Mouse (Mus musculus): Measurements from ENCODE around the gene Pik3c2g. TPM values are rescaled to one million over a fixed set of nuclear protein-coding genes. Genes with fewer than 3 reads are reported as not detected.

The Pik3c2g gene
- polyA plus RNA-seq, 1 experiment from 2014 or later = 1.8 TPM

- WGBS (ENCODE audit: insufficient replicate concordance) = 75% methylated on average over 21 of the region's 21 CpGs
- H3K27me3 ChIP-seq (replicated peaks) = no peaks in the 10 kb centered on the region
- no peak overlapping the region for H3K4me2 ChIP-seq
- H3K4me3 ChIP-seq = no peak overlapping the region
- no peaks in the 10 kb centered on the region for H3K4me1 ChIP-seq
- no peaks in the 10 kb centered on the region for H3K36me3 ChIP-seq
- no peak for ATAC-seq
- peaks cover 2% of the 10 kb centered on the region; the same call in 1 of the 2 replicates for H3K9me3 ChIP-seq (replicated peaks)
- no peak overlapping the region for H3K27ac ChIP-seq
- H3K9ac ChIP-seq = no peak overlapping the region
Observed at GRCm38 (mm10) chr6:139851705-139852603, 264.9 kb downstream of the Pik3c2g start.

- 83% methylated on average over 3 of the region's 3 CpGs for WGBS (ENCODE audit: insufficient replicate concordance)
- Histone ChIP-seq H3K9me3 (replicated peaks) (peaks cover 2% of the 10 kb centered on the region; the same call in 1 of the 2 replicates), H3K4me1 (no peaks in the 10 kb centered on the region), H3K36me3 (no peaks in the 10 kb centered on the region), H3K4me3 (no peak overlapping the region), H3K4me2 (no peak overlapping the region), H3K9ac (no peak overlapping the region), H3K27ac (no peak overlapping the region), H3K27me3 (replicated peaks) (no peaks in the 10 kb centered on the region)
- ATAC-seq = no peak
Observed at GRCm38 (mm10) chr6:139852836-139853235, 265.8 kb downstream of the Pik3c2g start.

GRCm38 (mm10) chr6:139860141-139860540 lies 273.1 kb downstream of the Pik3c2g start:
- WGBS (ENCODE audit: insufficient replicate concordance) = 74% methylated on average over 3 of the region's 3 CpGs
- Histone ChIP-seq H3K36me3 (no peaks in the 10 kb centered on the region), H3K9ac (no peak overlapping the region), H3K4me2 (no peak overlapping the region), H3K27me3 (replicated peaks) (no peaks in the 10 kb centered on the region), H3K4me1 (no peaks in the 10 kb centered on the region), H3K9me3 (replicated peaks) (no peaks in the 10 kb centered on the region; the same call in 1 of the 2 replicates), H3K4me3 (no peak overlapping the region), H3K27ac (no peak overlapping the region)
- ATAC-seq = no peak

- H3K36me3 ChIP-seq = no peaks in the 10 kb centered on the region
- WGBS (ENCODE audit: insufficient replicate concordance) = 73% methylated on average over 2 of the region's 2 CpGs
Observed at GRCm38 (mm10) chr6:139861534-139861933, 274.5 kb downstream of the Pik3c2g start.

GRCm38 (mm10) chr6:139865059-139865673 lies 278.1 kb downstream of the Pik3c2g start:
- Histone ChIP-seq H3K4me2 (no peak overlapping the region), H3K36me3 (no peaks in the 10 kb centered on the region)

More at GRCm38 (mm10) chr6:139861534-139861933, 274.5 kb downstream of the Pik3c2g start:
- H3K4me2 ChIP-seq = no peak overlapping the region
- H3K9me3 ChIP-seq (replicated peaks) = no peaks in the 10 kb centered on the region
- H3K27me3 ChIP-seq (replicated peaks) = no peaks in the 10 kb centered on the region
- H3K4me1 ChIP-seq = no peaks in the 10 kb centered on the region
- ATAC-seq = no peak
- H3K9ac ChIP-seq = no peak overlapping the region
- no peak overlapping the region for H3K4me3 ChIP-seq
- H3K27ac ChIP-seq = no peak overlapping the region

GRCm38 (mm10) chr6:139874418-139875176 lies 287.6 kb downstream of the Pik3c2g start:
- H3K27ac ChIP-seq = no peak overlapping the region
- no peaks in the 10 kb centered on the region for H3K4me1 ChIP-seq
- no peak overlapping the region for H3K4me2 ChIP-seq
- WGBS (ENCODE audit: insufficient replicate concordance) = 39% methylated on average over 3 of the region's 3 CpGs
- no peak overlapping the region for H3K4me3 ChIP-seq
- H3K36me3 ChIP-seq = no peaks in the 10 kb centered on the region
- no peak for ATAC-seq
- no peak overlapping the region for H3K9ac ChIP-seq
- H3K27me3 ChIP-seq (replicated peaks) = no peaks in the 10 kb centered on the region
- H3K9me3 ChIP-seq (replicated peaks) = no peaks in the 10 kb centered on the region

More at GRCm38 (mm10) chr6:139865059-139865673, 278.1 kb downstream of the Pik3c2g start:
- Histone ChIP-seq H3K4me3 (no peak overlapping the region), H3K4me1 (no peaks in the 10 kb centered on the region), H3K9me3 (replicated peaks) (no peaks in the 10 kb centered on the region), H3K27ac (no peak overlapping the region), H3K9ac (no peak overlapping the region), H3K27me3 (replicated peaks) (no peaks in the 10 kb centered on the region)
- ATAC-seq = no peak
- 84% methylated on average over 18 of the region's 18 CpGs for WGBS (ENCODE audit: insufficient replicate concordance)

GRCm38 (mm10) chr6:139876691-139877090 lies 289.7 kb downstream of the Pik3c2g start:
- 47% methylated on average over 1 of the region's 1 CpGs for WGBS (ENCODE audit: insufficient replicate concordance)
- Histone ChIP-seq H3K4me2 (no peak overlapping the region), H3K36me3 (no peaks in the 10 kb centered on the region), H3K9ac (no peak overlapping the region), H3K27ac (no peak overlapping the region), H3K4me1 (no peaks in the 10 kb centered on the region), H3K9me3 (replicated peaks) (no peaks in the 10 kb centered on the region), H3K27me3 (replicated peaks) (no peaks in the 10 kb centered on the region), H3K4me3 (no peak overlapping the region)
- ATAC-seq = no peak

GRCm38 (mm10) chr6:139877476-139878361 lies 290.7 kb downstream of the Pik3c2g start:
- Histone ChIP-seq H3K9ac (no peak overlapping the region), H3K9me3 (replicated peaks) (no peaks in the 10 kb centered on the region), H3K4me1 (no peaks in the 10 kb centered on the region), H3K4me3 (no peak overlapping the region), H3K27me3 (replicated peaks) (no peaks in the 10 kb centered on the region), H3K36me3 (no peaks in the 10 kb centered on the region), H3K27ac (no peak overlapping the region), H3K4me2 (no peak overlapping the region)
- WGBS (ENCODE audit: insufficient replicate concordance) = 66% methylated on average over 6 of the region's 6 CpGs
- ATAC-seq = no peak

- H3K4me3 ChIP-seq = no peak overlapping the region
- no peak overlapping the region for H3K9ac ChIP-seq
- no peak overlapping the region for H3K27ac ChIP-seq
- no peak for ATAC-seq
- 57% methylated on average over 1 of the region's 1 CpGs for WGBS (ENCODE audit: insufficient replicate concordance)
- H3K4me1 ChIP-seq = no peaks in the 10 kb centered on the region
- no peaks in the 10 kb centered on the region for H3K27me3 ChIP-seq (replicated peaks)
- no peak overlapping the region for H3K4me2 ChIP-seq
- H3K9me3 ChIP-seq (replicated peaks) = no peaks in the 10 kb centered on the region
- H3K36me3 ChIP-seq = no peaks in the 10 kb centered on the region
Observed at GRCm38 (mm10) chr6:139878362-139878696, 291.3 kb downstream of the Pik3c2g start.

GRCm38 (mm10) chr6:139882076-139882475 lies 295.1 kb downstream of the Pik3c2g start:
- no peak overlapping the region for H3K4me2 ChIP-seq
- no peak overlapping the region for H3K4me3 ChIP-seq
- ATAC-seq = no peak
- H3K27ac ChIP-seq = no peak overlapping the region
- H3K9ac ChIP-seq = no peak overlapping the region
- no peaks in the 10 kb centered on the region for H3K36me3 ChIP-seq
- H3K4me1 ChIP-seq = no peaks in the 10 kb centered on the region
- WGBS (ENCODE audit: insufficient replicate concordance) = 74% methylated on average over 2 of the region's 2 CpGs
- no peaks in the 10 kb centered on the region for H3K9me3 ChIP-seq (replicated peaks)
- no peaks in the 10 kb centered on the region for H3K27me3 ChIP-seq (replicated peaks)

- no peak overlapping the region for H3K4me3 ChIP-seq
- no peaks in the 10 kb centered on the region for H3K36me3 ChIP-seq
- no peak overlapping the region for H3K9ac ChIP-seq
- H3K4me2 ChIP-seq = no peak overlapping the region
- ATAC-seq = no peak
- no peaks in the 10 kb centered on the region for H3K9me3 ChIP-seq (replicated peaks)
- H3K27me3 ChIP-seq (replicated peaks) = no peaks in the 10 kb centered on the region
- H3K4me1 ChIP-seq = no peaks in the 10 kb centered on the region
- no peak overlapping the region for H3K27ac ChIP-seq
Observed at GRCm38 (mm10) chr6:139887175-139887574, 300.2 kb downstream of the Pik3c2g start.
